Mouse (Mus musculus): ENCODE data around the gene Mnx1. TPM values are rescaled to one million over a fixed set of nuclear protein-coding genes. Genes with fewer than 3 reads are reported as not detected.

Gene Mnx1
- total and polyA plus RNA-seq, 3 experiments: not detected

- Histone ChIP-seq H3K4me3 (ENCODE audit: low read depth, low read length) (no peak overlapping the region), H3K27me3 (ENCODE audit: insufficient read depth, low read length) (peaks cover 87% of the 10 kb centered on the region), H3K4me1 (ENCODE audit: insufficient read depth, low read depth, low read length) (peaks cover 3% of the 10 kb centered on the region), H3K9me3 (replicated peaks) (no peaks in the 10 kb centered on the region), H3K36me3 (replicated peaks) (no peaks in the 10 kb centered on the region)
- DNase-seq (ENCODE audit: low spot score) (no peak), ATAC-seq (ENCODE audit: extremely low read depth, insufficient number of reproducible peaks, low FRiP score, poor library complexity, severe bottlenecking) (no peak)
- TF ChIP-seq POLR2AphosphoS5 (IDR thresholded peaks at IDR 0.05; ENCODE audit: insufficient replicate concordance, low read depth, low read length) (no peak), GATA1 (IDR thresholded peaks at IDR 0.05; ENCODE audit: borderline replicate concordance, low read length) (no peak), CTCF (IDR thresholded peaks at IDR 0.05; ENCODE audit: low read depth, low read length) (no peak)
These were observed 3.2 kb downstream of the Mnx1 start for GRCm38 (mm10) chr5:29475041-29475440.

DNA sequence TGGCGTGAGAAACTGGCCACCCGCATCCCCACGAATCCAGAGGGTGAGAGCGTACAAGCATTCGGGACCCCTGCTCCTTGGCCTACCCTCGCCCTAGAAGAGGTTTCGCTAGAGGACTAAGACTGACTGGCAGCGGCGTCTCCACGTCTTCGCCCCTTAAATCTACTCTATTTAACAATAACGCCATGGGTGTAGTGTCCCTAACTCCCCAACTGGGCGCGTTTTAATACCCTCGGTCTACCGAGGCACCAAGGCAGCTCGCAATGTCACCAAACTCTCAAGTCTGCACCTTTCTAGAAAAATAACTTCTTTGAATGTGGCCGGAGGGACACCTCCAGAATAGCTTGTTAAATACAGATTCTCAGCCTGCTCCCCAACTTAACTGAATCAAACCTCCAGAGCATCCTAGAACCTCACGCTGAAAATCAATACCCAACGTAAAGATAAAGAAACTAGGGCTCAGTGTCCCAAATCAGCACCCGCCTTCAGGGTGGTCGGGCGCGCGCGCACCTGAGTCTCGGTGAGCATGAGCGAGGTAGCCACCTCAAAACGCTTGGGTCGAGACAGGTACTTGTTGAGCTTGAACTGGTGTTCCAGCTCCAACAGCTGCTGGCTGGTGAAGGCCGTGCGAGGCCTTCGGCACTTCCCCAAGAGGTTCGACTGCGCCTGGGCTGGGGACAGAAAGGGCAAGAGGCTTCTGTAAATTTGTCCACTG is 3.9 kb downstream of the Mnx1 start:
- DNase-seq (ENCODE audit: low spot score) (no peak), ATAC-seq (ENCODE audit: extremely low read depth, insufficient number of reproducible peaks, low FRiP score, poor library complexity, severe bottlenecking) (no peak)
- Histone ChIP-seq H3K4me1 (ENCODE audit: insufficient read depth, low read depth, low read length) (peaks cover 3% of the 10 kb centered on the region), H3K27me3 (ENCODE audit: insufficient read depth, low read length) (peaks cover 86% of the 10 kb centered on the region), H3K4me3 (ENCODE audit: low read depth, low read length) (no peak overlapping the region), H3K9me3 (replicated peaks) (no peaks in the 10 kb centered on the region), H3K36me3 (replicated peaks) (no peaks in the 10 kb centered on the region)
- no peak for TF ChIP-seq GATA1 (IDR thresholded peaks at IDR 0.05; ENCODE audit: borderline replicate concordance, low read length)
- TF ChIP-seq GATA2 (IDR thresholded peaks at IDR 0.05; ENCODE audit: borderline replicate concordance, low read depth, low read length): no peak
- no peak for TF ChIP-seq POLR2AphosphoS5 (IDR thresholded peaks at IDR 0.05; ENCODE audit: insufficient replicate concordance, low read depth, low read length)

- DNase-seq (ENCODE audit: low spot score) (no peak), ATAC-seq (ENCODE audit: extremely low read depth, insufficient number of reproducible peaks, low FRiP score, poor library complexity, severe bottlenecking) (no peak)
- no peak overlapping the region for H3K4me3 ChIP-seq (ENCODE audit: low read depth, low read length)
- H3K36me3 ChIP-seq (replicated peaks): no peaks in the 10 kb centered on the region
- peaks cover 2% of the 10 kb centered on the region for H3K4me1 ChIP-seq (ENCODE audit: insufficient read depth, low read depth, low read length)
- TF ChIP-seq GATA2 (IDR thresholded peaks at IDR 0.05; ENCODE audit: borderline replicate concordance, low read depth, low read length) (no peak), POLR2AphosphoS5 (IDR thresholded peaks at IDR 0.05; ENCODE audit: insufficient replicate concordance, low read depth, low read length) (no peak), CTCF (IDR thresholded peaks at IDR 0.05; ENCODE audit: low read depth, low read length) (no peak), GATA1 (IDR thresholded peaks at IDR 0.05; ENCODE audit: borderline replicate concordance, low read length) (no peak), TAL1 (conservative IDR thresholded peaks at IDR 0.05; ENCODE audit: low read depth, low read length) (no peak)
- H3K9me3 ChIP-seq (replicated peaks): no peaks in the 10 kb centered on the region
- H3K27me3 ChIP-seq (ENCODE audit: insufficient read depth, low read length): peaks cover 82% of the 10 kb centered on the region
These were observed 4.6 kb downstream of the Mnx1 start for GRCm38 (mm10) chr5:29473551-29474245.

DNA sequence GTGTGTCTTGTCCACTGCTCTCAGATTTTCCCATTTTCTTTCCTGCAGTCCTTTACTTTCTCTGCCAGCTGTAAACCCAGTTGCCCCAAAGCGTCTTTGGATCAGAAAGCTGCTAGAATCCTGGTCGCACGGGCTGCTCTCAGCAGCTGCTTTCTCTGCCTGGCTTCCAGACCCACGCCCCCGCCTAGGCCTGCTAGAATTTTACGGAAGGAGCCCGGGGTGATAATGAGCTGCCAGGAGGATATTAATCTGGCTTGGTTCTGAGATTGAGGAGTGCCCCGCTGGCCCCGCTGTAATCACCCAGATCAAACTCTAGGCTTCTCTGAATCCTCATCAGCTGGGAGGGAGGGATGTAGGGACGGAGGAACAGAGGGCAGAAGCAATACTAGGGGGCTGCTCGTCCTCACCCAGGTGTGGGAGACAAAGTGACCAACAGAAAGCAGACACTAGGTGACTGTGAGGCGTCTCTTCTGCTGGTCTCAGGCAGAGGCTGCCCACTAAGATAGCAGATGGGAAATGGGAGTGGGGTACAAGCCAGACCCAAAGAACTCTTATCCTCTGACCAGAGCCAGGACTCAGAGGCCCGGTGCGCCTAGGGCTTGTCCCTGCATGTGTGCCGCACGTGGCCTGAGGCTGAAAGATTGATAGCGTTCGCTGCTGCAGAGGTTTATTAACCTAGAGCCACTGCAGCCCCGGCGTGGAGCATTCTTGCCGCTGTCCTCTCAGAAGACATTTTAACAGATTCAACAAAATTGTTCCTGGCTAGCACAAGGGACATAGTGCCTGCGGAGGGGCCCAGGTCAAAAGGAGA is 6.2 kb downstream of the Mnx1 start:
- ATAC-seq (ENCODE audit: extremely low read depth, insufficient number of reproducible peaks, low FRiP score, poor library complexity, severe bottlenecking) (no peak), DNase-seq (ENCODE audit: low spot score) (no peak)
- Histone ChIP-seq H3K9me3 (replicated peaks) (no peaks in the 10 kb centered on the region), H3K36me3 (replicated peaks) (no peaks in the 10 kb centered on the region), H3K4me1 (ENCODE audit: insufficient read depth, low read depth, low read length) (peaks cover 12% of the 10 kb centered on the region), H3K4me3 (ENCODE audit: low read depth, low read length) (no peak overlapping the region), H3K27me3 (ENCODE audit: insufficient read depth, low read length) (peaks cover 78% of the 10 kb centered on the region)
- no peak for TF ChIP-seq POLR2AphosphoS5 (IDR thresholded peaks at IDR 0.05; ENCODE audit: insufficient replicate concordance, low read depth, low read length)
- TF ChIP-seq CTCF (IDR thresholded peaks at IDR 0.05; ENCODE audit: low read depth, low read length): no peak
- TF ChIP-seq TAL1 (conservative IDR thresholded peaks at IDR 0.05; ENCODE audit: low read depth, low read length): no peak
- TF ChIP-seq GATA2 (IDR thresholded peaks at IDR 0.05; ENCODE audit: borderline replicate concordance, low read depth, low read length): no peak
- TF ChIP-seq GATA1 (IDR thresholded peaks at IDR 0.05; ENCODE audit: borderline replicate concordance, low read length): no peak

DNA sequence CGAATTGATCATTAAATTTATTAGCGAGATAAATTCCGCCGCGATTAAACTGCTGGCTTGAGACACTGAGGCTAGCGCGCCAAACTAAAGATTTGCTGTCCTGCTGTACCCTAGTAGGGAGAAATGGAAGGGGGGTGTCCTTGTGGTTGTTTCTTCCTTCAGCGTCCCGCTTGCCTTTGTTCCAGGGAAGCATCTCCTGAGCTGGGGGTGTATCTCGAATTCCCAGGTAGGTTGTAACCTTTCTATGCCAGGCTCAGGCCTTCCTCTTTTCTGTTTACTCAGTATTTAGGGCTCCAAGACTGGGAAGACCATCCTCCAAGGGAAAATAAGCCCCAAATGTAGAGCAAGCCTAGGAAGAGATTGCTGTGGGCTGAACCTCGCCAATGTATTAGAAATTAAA is 6.9 kb downstream of the Mnx1 start:
- Histone ChIP-seq H3K4me1 (ENCODE audit: insufficient read depth, low read depth, low read length) (peaks cover 12% of the 10 kb centered on the region), H3K4me3 (ENCODE audit: low read depth, low read length) (no peak overlapping the region), H3K27me3 (ENCODE audit: insufficient read depth, low read length) (peaks cover 79% of the 10 kb centered on the region), H3K36me3 (replicated peaks) (no peaks in the 10 kb centered on the region), H3K9me3 (replicated peaks) (no peaks in the 10 kb centered on the region)
- DNase-seq (ENCODE audit: low spot score) (no peak), ATAC-seq (ENCODE audit: extremely low read depth, insufficient number of reproducible peaks, low FRiP score, poor library complexity, severe bottlenecking) (no peak)
- TF ChIP-seq GATA1 (IDR thresholded peaks at IDR 0.05; ENCODE audit: borderline replicate concordance, low read length): no peak

DNA sequence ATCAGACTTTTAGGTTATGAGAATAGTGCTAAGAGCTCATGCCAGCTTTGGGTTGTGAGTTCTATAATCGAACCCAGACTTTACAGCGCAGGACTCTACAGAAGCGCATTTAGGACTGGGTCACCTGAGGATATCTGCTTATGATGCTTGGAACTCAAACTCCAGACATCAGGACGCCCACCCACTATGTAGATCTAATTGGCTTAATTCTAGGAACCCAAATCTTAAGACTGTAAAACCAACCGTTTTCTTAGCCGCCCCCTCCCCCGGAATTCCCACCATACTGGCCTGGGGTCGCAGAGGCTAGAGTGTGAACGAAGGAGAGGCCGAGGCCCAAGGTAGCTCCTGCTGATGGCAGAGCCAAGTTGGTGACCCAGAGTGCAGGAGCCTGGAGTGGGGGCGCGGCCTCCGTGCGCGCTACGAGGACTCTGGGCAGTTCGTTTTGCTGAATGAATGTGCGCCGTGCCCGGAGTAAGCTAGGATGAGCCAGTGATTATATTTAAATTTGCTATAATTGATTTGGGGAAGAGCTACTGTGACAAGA is 7.3 kb downstream of the Mnx1 start:
- Histone ChIP-seq H3K4me1 (ENCODE audit: insufficient read depth, low read depth, low read length) (peaks cover 12% of the 10 kb centered on the region), H3K27me3 (ENCODE audit: insufficient read depth, low read length) (peaks cover 76% of the 10 kb centered on the region), H3K36me3 (replicated peaks) (no peaks in the 10 kb centered on the region), H3K4me3 (ENCODE audit: low read depth, low read length) (no peak overlapping the region), H3K9me3 (replicated peaks) (no peaks in the 10 kb centered on the region)
- no peak for TF ChIP-seq GATA2 (IDR thresholded peaks at IDR 0.05; ENCODE audit: borderline replicate concordance, low read depth, low read length)
- no peak for TF ChIP-seq TAL1 (conservative IDR thresholded peaks at IDR 0.05; ENCODE audit: low read depth, low read length)
- no peak for TF ChIP-seq CTCF (IDR thresholded peaks at IDR 0.05; ENCODE audit: low read depth, low read length)
- no peak for TF ChIP-seq POLR2AphosphoS5 (IDR thresholded peaks at IDR 0.05; ENCODE audit: insufficient replicate concordance, low read depth, low read length)
- no peak for TF ChIP-seq GATA1 (IDR thresholded peaks at IDR 0.05; ENCODE audit: borderline replicate concordance, low read length)
- DNase-seq (ENCODE audit: low spot score) (no peak), ATAC-seq (ENCODE audit: extremely low read depth, insufficient number of reproducible peaks, low FRiP score, poor library complexity, severe bottlenecking) (no peak)

Data from G1E (cell line).